Mouse (Mus musculus) ES-Bruce4 (cell line): Measurements from ENCODE around the gene Gm21762. TPM values are rescaled to one million over a fixed set of nuclear protein-coding genes. Genes with fewer than 3 reads are reported as not detected.
"Not testable (repeated sequence)": the region's sequence is repeated elsewhere in the genome, so short reads cannot be mapped to it uniquely, and the experiment has no call there.

Source experiments
- H3K27ac ChIP-seq: 2 replicates; pipeline ENCODE4 v1.5.1; 2012; ENCODE audit warnings: low read length, inconsistent platforms; ENCODE audit not compliant: insufficient read depth
- H3K27me3 ChIP-seq: 2 replicates; pipeline ENCODE4 v1.6.1; 2012; ENCODE audit warnings: mild to moderate bottlenecking, low read length, inconsistent platforms; ENCODE audit not compliant: control insufficient read depth, poor library complexity, insufficient read depth, severe bottlenecking
- H3K36me3 ChIP-seq: 2 replicates; pipeline ENCODE4 v1.6.1; 2012; ENCODE audit warnings: inconsistent platforms, mild to moderate bottlenecking, low read length, moderate library complexity; ENCODE audit not compliant: control insufficient read depth, poor library complexity, insufficient read depth, severe bottlenecking
- H3K4me1 ChIP-seq: one replicate; pipeline ENCODE4 v1.8.1; 2011; ENCODE audit warnings: low read length; ENCODE audit not compliant: control insufficient read depth, insufficient read depth
- H3K4me3 ChIP-seq: 2 replicates; pipeline ENCODE4 v1.5.1; 2011; ENCODE audit warnings: low read depth, mild to moderate bottlenecking, low read length
- H3K9ac ChIP-seq: 2 replicates; pipeline ENCODE4 v1.6.1; 2012; ENCODE audit warnings: low read depth, mild to moderate bottlenecking, inconsistent platforms; ENCODE audit not compliant: poor library complexity, severe bottlenecking
- H3K9me3 ChIP-seq: replicated peaks from 2 replicates; pipeline ENCODE4 v1.6.1; 2012; ENCODE audit warnings: mild to moderate bottlenecking, low read length, inconsistent platforms; ENCODE audit not compliant: control insufficient read depth, poor library complexity, insufficient read depth, severe bottlenecking
- polyA plus RNA-seq: library from polyadenylated mRNA; stranded (reverse); fragments of >200 nt; gene quantifications from 2 replicates; pipeline ENCODE4 v1.2.4, GENCODE M21; 2011; ENCODE audit warnings: low read depth; ENCODE audit not compliant: missing spikeins, insufficient read depth, insufficient read length

The Gm21762 gene
- polyA plus RNA-seq: not detected in 2 replicates

GRCm38 (mm10) chr13:120215847-120216246 is at the start of gene Gm21762:
Gene Gm21762, minus strand, starts transcription at chr13:120215947.
- H3K4me1 ChIP-seq, H3K36me3 ChIP-seq, H3K27ac ChIP-seq, H3K4me3 ChIP-seq, H3K9me3 ChIP-seq, H3K27me3 ChIP-seq, H3K9ac ChIP-seq: not testable (repeated sequence)

GRCm38 (mm10) chr13:120262870-120263269 is 47.1 kb upstream of the Gm21762 start, which contains the start of gene AF067061:
Gene AF067061, plus strand, starts transcription at chr13:120263114.
- H3K27me3 ChIP-seq, H3K9ac ChIP-seq: not testable (repeated sequence)

GRCm38 (mm10) chr13:120259718-120260117 is 44.0 kb upstream of the Gm21762 start:
- H3K36me3 ChIP-seq, H3K9me3 ChIP-seq, H3K4me1 ChIP-seq, H3K4me3 ChIP-seq, H3K27ac ChIP-seq, H3K27me3 ChIP-seq, H3K9ac ChIP-seq: not testable (repeated sequence)

More at GRCm38 (mm10) chr13:120262870-120263269, 47.1 kb upstream of the Gm21762 start, which contains the start of gene AF067061:
- not testable (repeated sequence) for H3K36me3 ChIP-seq, H3K27ac ChIP-seq, H3K4me3 ChIP-seq, H3K9me3 ChIP-seq, H3K4me1 ChIP-seq

- not testable (repeated sequence) for H3K27me3 ChIP-seq, H3K9ac ChIP-seq, H3K9me3 ChIP-seq, H3K36me3 ChIP-seq, H3K4me1 ChIP-seq, H3K4me3 ChIP-seq, H3K27ac ChIP-seq
These were observed 43.3 kb upstream of the Gm21762 start for GRCm38 (mm10) chr13:120258817-120259658.

GRCm38 (mm10) chr13:120251208-120251924 is 35.6 kb upstream of the Gm21762 start:
- H3K4me3 ChIP-seq, H3K4me1 ChIP-seq, H3K9ac ChIP-seq: not testable (repeated sequence)

GRCm38 (mm10) chr13:120238811-120239210 is 23.1 kb upstream of the Gm21762 start, which contains the start of gene Gm21731:
Gene Gm21731, plus strand, starts transcription at chr13:120239111.
- not testable (repeated sequence) for H3K9ac ChIP-seq, H3K36me3 ChIP-seq, H3K4me3 ChIP-seq, H3K27me3 ChIP-seq, H3K27ac ChIP-seq, H3K9me3 ChIP-seq, H3K4me1 ChIP-seq

More at GRCm38 (mm10) chr13:120251208-120251924, 35.6 kb upstream of the Gm21762 start:
- not testable (repeated sequence) for H3K9me3 ChIP-seq, H3K27me3 ChIP-seq, H3K36me3 ChIP-seq, H3K27ac ChIP-seq

GRCm38 (mm10) chr13:120232447-120233049 is 16.8 kb upstream of the Gm21762 start:
- not testable (repeated sequence) for H3K4me1 ChIP-seq, H3K36me3 ChIP-seq, H3K27me3 ChIP-seq, H3K9me3 ChIP-seq, H3K9ac ChIP-seq, H3K4me3 ChIP-seq, H3K27ac ChIP-seq

GRCm38 (mm10) chr13:120231798-120232197 is 16.1 kb upstream of the Gm21762 start:
- not testable (repeated sequence) for H3K27me3 ChIP-seq, H3K9me3 ChIP-seq, H3K36me3 ChIP-seq, H3K27ac ChIP-seq, H3K4me3 ChIP-seq, H3K4me1 ChIP-seq, H3K9ac ChIP-seq

- H3K4me1 ChIP-seq, H3K36me3 ChIP-seq, H3K9me3 ChIP-seq, H3K27me3 ChIP-seq, H3K9ac ChIP-seq, H3K4me3 ChIP-seq, H3K27ac ChIP-seq: not testable (repeated sequence)
These were observed 7.4 kb upstream of the Gm21762 start for GRCm38 (mm10) chr13:120223012-120223659.
